Mouse (Mus musculus) intestine, postnatal 0 days (tissue): ENCODE measurements at regions not wholly inside any gene's neighbourhood (a gene's known extent, or its start where the extent isn't known, plus 50 kb on each side); places are given as distances from the start of the nearest gene placed in this dataset.

Experiments used
- ATAC-seq: fragments of 200-750 bp; cut with Nextera tagmentation; 2 replicates; pipeline ENCODE4 v1.8.0; 2017; ENCODE audit warnings: mild to moderate bottlenecking, moderate TSS enrichment, moderate library complexity
- H3K27ac ChIP-seq: fragments of 300-500 bp; sonication (generic); 2 replicates; pipeline ENCODE4 v1.5.1; 2014; ENCODE audit warnings: mild to moderate bottlenecking, low read depth, low read length, moderate library complexity
- H3K27me3 ChIP-seq: fragments of 300-500 bp; sonication (generic); replicated peaks from 2 replicates; pipeline ENCODE4 v1.6.1; 2014; ENCODE audit warnings: low read length, mixed read lengths; ENCODE audit not compliant: control insufficient read depth, insufficient read depth
- H3K36me3 ChIP-seq: fragments of 300-500 bp; sonication (generic); 2 replicates; pipeline ENCODE4 v1.6.1; 2014; ENCODE audit warnings: mild to moderate bottlenecking, moderate library complexity; ENCODE audit not compliant: control insufficient read depth, insufficient read depth
- H3K4me1 ChIP-seq: fragments of 300-500 bp; sonication (generic); replicated peaks from 2 replicates; pipeline ENCODE4 v1.6.1; 2014; ENCODE audit warnings: antibody characterized with exemption, low read length, mixed read lengths; ENCODE audit not compliant: control insufficient read depth, insufficient read depth
- H3K4me2 ChIP-seq: fragments of 300-500 bp; sonication (generic); replicated peaks from 2 replicates; pipeline ENCODE4 v1.6.1; 2014; ENCODE audit warnings: low read depth, mild to moderate bottlenecking, moderate library complexity
- H3K4me3 ChIP-seq: fragments of 300-500 bp; sonication (generic); 2 replicates; pipeline ENCODE4 v1.5.1; 2014; ENCODE audit warnings: low read depth, low read length
- H3K9ac ChIP-seq: fragments of 300-500 bp; sonication (generic); 2 replicates; pipeline ENCODE4 v1.6.1; 2014; ENCODE audit warnings: mild to moderate bottlenecking, low read depth, low read length
- H3K9me3 ChIP-seq: fragments of 300-500 bp; sonication (generic); 2 replicates; pipeline ENCODE4 v1.6.1; 2016; ENCODE audit warnings: mixed run types; ENCODE audit not compliant: control insufficient read depth
- CTCF ChIP-seq: sonication (generic); IDR thresholded peaks from 2 replicates; pipeline ENCODE4 v1.5.1; 2016; ENCODE audit warnings: low read depth, mild to moderate bottlenecking, control low read depth, antibody characterized with exemption, moderate library complexity
- WGBS: fragments of 180-500 bp; shearing (Covaris S2); extraction: QIAGEN DNeasy Blood & Tissue Kit; methylation state at CpG from one replicate; pipeline ENCODE4 v1.1.7; 2014; 5-methylcytosine and 5-hydroxymethylcytosine counted together

DNA sequence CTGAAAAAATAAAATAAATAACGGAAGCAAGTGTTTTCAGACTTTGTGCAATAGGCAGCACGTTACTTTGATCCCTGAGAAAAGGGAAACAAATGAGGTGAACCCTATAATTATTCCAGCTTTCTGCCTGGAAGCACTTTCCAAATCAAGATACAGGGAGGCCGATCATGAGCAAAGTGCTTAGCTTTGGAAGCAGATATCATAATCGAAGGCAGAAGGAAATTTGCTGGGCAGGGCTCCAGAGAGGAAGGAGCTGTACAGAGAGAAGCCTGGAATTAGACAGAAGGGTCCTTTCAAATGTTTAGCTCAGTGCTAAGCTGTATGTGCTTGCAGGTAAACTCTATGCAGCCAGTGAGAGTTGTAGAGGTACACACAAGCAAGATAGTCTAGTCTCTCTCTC, 948.9 kb downstream of the Bcl11a start:
- TF ChIP-seq CTCF: no peak
- no peak for ATAC-seq
- Histone ChIP-seq H3K9me3 (no peaks in the 10 kb centered on the region), H3K9ac (no peak overlapping the region), H3K36me3 (no peaks in the 10 kb centered on the region), H3K4me1 (no peaks in the 10 kb centered on the region), H3K27me3 (no peaks in the 10 kb centered on the region), H3K27ac (no peak overlapping the region), H3K4me3 (no peak overlapping the region), H3K4me2 (no peak overlapping the region)
- 53% methylated on average over 4 of the region's 4 CpGs for WGBS

DNA sequence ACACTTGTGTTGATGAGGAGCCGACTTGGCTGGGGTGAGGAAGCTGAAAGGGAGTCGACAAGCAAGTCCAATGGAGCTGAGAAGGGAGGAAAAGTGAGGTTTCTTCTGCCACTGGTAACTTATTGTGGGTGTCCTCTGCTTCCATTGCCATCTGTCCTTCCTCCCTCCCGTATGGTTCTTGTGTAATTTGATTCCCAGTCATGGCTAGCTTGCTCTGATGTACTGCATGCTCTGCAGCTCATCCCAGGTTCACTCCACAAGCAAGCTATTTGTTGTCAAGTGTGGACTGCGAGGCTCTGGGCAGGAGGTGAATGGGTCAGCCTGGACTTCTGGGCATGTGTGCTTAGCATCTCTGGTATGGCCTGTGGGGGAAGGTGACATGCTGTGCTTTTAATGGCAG, 963.1 kb downstream of the Bcl11a start:
- WGBS: 46% methylated on average over 4 of the region's 4 CpGs
- Histone ChIP-seq H3K36me3 (no peaks in the 10 kb centered on the region), H3K4me1 (no peaks in the 10 kb centered on the region), H3K9me3 (no peaks in the 10 kb centered on the region), H3K4me2 (no peak overlapping the region), H3K4me3 (no peak overlapping the region), H3K9ac (no peak overlapping the region), H3K27me3 (no peaks in the 10 kb centered on the region), H3K27ac (no peak overlapping the region)
- no peak for ATAC-seq
- no peak for TF ChIP-seq CTCF

GRCm38 (mm10) chr11:25042763-25043162, 964.9 kb downstream of the Bcl11a start:
- WGBS: 37% methylated on average over 3 of the region's 3 CpGs
- ATAC-seq: no peak
- no peak overlapping the region for H3K9ac ChIP-seq

DNA sequence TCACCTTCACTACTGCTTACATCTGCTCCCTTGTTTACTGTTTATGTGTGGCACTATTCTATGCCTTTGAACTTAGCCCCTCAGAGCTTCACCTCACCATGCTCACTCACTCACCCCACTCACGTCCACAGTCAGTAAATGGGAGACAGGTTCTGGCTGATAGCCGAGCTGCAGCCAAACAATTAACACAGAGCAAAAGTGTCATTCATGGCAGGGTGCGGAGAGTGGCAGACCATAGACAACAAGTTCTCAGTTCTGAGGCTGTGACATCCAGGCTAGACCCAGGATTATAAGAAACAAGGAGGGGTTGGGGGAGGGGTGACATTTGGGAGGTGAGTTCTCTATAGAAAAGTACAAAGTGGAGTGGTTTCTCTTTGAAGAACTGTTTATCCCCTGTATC, 967.5 kb downstream of the Bcl11a start:
- Histone ChIP-seq H3K27me3 (no peaks in the 10 kb centered on the region), H3K9me3 (no peaks in the 10 kb centered on the region), H3K27ac (no peak overlapping the region), H3K4me2 (no peak overlapping the region), H3K4me3 (no peak overlapping the region), H3K36me3 (no peaks in the 10 kb centered on the region), H3K4me1 (no peaks in the 10 kb centered on the region), H3K9ac (no peak overlapping the region)
- ATAC-seq: no peak
- WGBS: 73% methylated on average over 3 of the region's 3 CpGs
- no peak for TF ChIP-seq CTCF

More at GRCm38 (mm10) chr11:25042763-25043162, 964.9 kb downstream of the Bcl11a start:
- no peaks in the 10 kb centered on the region for H3K27me3 ChIP-seq
- H3K27ac ChIP-seq: no peak overlapping the region
- H3K36me3 ChIP-seq: no peaks in the 10 kb centered on the region
- no peak overlapping the region for H3K4me2 ChIP-seq
- H3K9me3 ChIP-seq: no peaks in the 10 kb centered on the region
- no peak for TF ChIP-seq CTCF
- no peak overlapping the region for H3K4me3 ChIP-seq
- H3K4me1 ChIP-seq: no peaks in the 10 kb centered on the region

- Histone ChIP-seq H3K4me1 (no peaks in the 10 kb centered on the region), H3K4me3 (no peak overlapping the region), H3K27ac (no peak overlapping the region), H3K27me3 (no peaks in the 10 kb centered on the region), H3K9me3 (no peaks in the 10 kb centered on the region), H3K4me2 (no peak overlapping the region), H3K36me3 (no peaks in the 10 kb centered on the region), H3K9ac (no peak overlapping the region)
- TF ChIP-seq CTCF: peak; percentile 40
- WGBS: 63% methylated on average over 7 of the region's 7 CpGs
- ATAC-seq: no peak
These were observed 968.1 kb downstream of the Bcl11a start for GRCm38 (mm10) chr11:25045977-25046376.

DNA sequence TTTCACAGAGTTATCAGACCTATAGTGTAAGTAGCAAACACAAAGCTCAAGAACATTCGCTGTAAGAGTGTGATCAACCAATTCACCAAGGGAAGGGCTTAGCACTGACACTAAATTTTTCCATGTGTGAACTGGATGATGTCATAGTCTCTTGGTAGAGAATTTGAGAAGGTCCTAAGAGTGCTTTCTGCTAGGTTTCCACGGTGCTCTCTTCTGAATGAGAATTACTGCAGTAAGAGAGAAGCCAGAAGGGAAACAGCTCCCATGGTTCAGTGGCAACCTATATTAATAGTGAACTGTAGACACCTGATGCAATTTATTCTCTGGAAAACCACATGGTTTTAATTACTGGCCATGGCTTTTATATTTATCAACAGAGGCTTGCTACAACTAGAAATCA, 977.8 kb downstream of the Bcl11a start:
- ATAC-seq: no peak
- Histone ChIP-seq H3K36me3 (no peaks in the 10 kb centered on the region), H3K4me2 (no peak overlapping the region), H3K4me3 (no peak overlapping the region), H3K4me1 (peaks cover 5% of the 10 kb centered on the region), H3K27ac (no peak overlapping the region), H3K9me3 (no peaks in the 10 kb centered on the region), H3K27me3 (no peaks in the 10 kb centered on the region), H3K9ac (no peak overlapping the region)
- 83% methylated on average over 2 of the region's 2 CpGs for WGBS
- no peak for TF ChIP-seq CTCF

DNA sequence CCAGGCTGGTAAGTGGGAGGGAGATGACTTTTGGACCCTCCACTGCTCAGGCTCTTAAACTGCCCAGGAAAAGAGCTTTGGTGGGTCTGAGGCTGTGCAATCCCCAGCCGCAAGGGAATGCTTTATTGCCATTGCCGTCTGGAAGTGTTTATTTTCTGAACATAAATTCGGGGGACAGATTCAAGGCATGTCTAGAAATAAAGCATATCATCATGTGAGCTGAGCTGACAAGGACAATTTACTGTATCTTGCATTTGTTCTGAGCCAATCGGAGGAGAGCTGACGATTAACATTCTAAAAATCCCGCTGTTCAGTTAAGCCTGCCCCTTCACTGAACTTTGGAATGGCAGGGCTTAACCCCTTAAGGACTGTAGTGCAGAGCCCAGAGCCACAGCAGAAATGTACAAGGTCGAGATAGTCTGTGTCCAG, 979.3 kb downstream of the Bcl11a start:
- peak; percentile 86 for ATAC-seq
- Histone ChIP-seq H3K9ac (no peak overlapping the region), H3K36me3 (no peaks in the 10 kb centered on the region), H3K4me1 (peaks cover 5% of the 10 kb centered on the region), H3K9me3 (no peaks in the 10 kb centered on the region), H3K4me3 (no peak overlapping the region), H3K27me3 (no peaks in the 10 kb centered on the region), H3K27ac (no peak overlapping the region), H3K4me2 (peak overlapping the region; percentile 51)
- 4% methylated on average over 7 of the region's 7 CpGs for WGBS
- TF ChIP-seq CTCF: no peak
